Mouse (Mus musculus) neural tube, embryonic 15.5 days (tissue): ENCODE measurements around the gene Tnfaip3. TPM values are rescaled to one million over a fixed set of nuclear protein-coding genes. Genes with fewer than 3 reads are reported as not detected.

ENCODE experiments used
- ATAC-seq: fragments of 200-750 bp; cut with Nextera tagmentation; 2 replicates; pipeline ENCODE4 v1.8.0; 2017; ENCODE audit warnings: mild to moderate bottlenecking, moderate TSS enrichment, moderate library complexity; ENCODE audit not compliant: low FRiP score
- H3K27ac ChIP-seq: fragments of 300-500 bp; sonication (generic); replicated peaks from 2 replicates; pipeline ENCODE4 v1.5.1; 2015; ENCODE audit warnings: mild to moderate bottlenecking, inconsistent platforms
- H3K27me3 ChIP-seq: fragments of 300-500 bp; sonication (generic); replicated peaks from 2 replicates; pipeline ENCODE4 v1.6.1; 2015; ENCODE audit warnings: inconsistent platforms
- H3K36me3 ChIP-seq: fragments of 300-500 bp; sonication (generic); 2 replicates; pipeline ENCODE4 v1.6.1; 2015; ENCODE audit warnings: inconsistent platforms
- H3K4me1 ChIP-seq: fragments of 300-500 bp; sonication (generic); 2 replicates; pipeline ENCODE4 v1.6.1; 2015; ENCODE audit warnings: inconsistent platforms
- H3K4me2 ChIP-seq: fragments of 300-500 bp; sonication (generic); 2 replicates; pipeline ENCODE4 v1.6.1; 2015; ENCODE audit warnings: inconsistent platforms, mild to moderate bottlenecking, moderate library complexity
- H3K4me3 ChIP-seq: fragments of 300-500 bp; sonication (generic); replicated peaks from 2 replicates; pipeline ENCODE4 v1.5.1; 2015; ENCODE audit warnings: mild to moderate bottlenecking, inconsistent platforms
- H3K9ac ChIP-seq: fragments of 300-500 bp; sonication (generic); replicated peaks from 2 replicates; pipeline ENCODE4 v1.6.1; 2015; ENCODE audit warnings: mild to moderate bottlenecking, inconsistent platforms
- H3K9me3 ChIP-seq: fragments of 300-500 bp; sonication (generic); replicated peaks from 2 replicates; pipeline ENCODE4 v1.6.1; 2016; ENCODE audit warnings: inconsistent platforms
- WGBS: fragments of 180-500 bp; shearing (Covaris S2); methylation state at CpG from one replicate; pipeline ENCODE4 v1.1.7; 2015; ENCODE audit warnings: mixed read lengths; 5-methylcytosine and 5-hydroxymethylcytosine counted together
- polyA plus RNA-seq: library from polyadenylated mRNA; unstranded; fragments of >200 nt; fragmentation: Nextera tagmentation; extraction: Ambion mirVana; gene quantifications from 2 replicates; pipeline ENCODE4 v1.2.1, GENCODE M21; 2015

Gene Tnfaip3
- polyA plus RNA-seq, result 2.4 and 3.5 TPM in 2 replicates

GRCm38 (mm10) chr10:19015257-19015862 lies at the start of gene Tnfaip3:
TSS of gene Tnfaip3 (minus strand) at chr10:19015657.
- WGBS, result 0% methylated on average over 38 of the region's 38 CpGs
- H3K27me3 ChIP-seq, result no peaks in the 10 kb centered on the region; the same call in 1 of the 2 replicates
- no peaks in the 10 kb centered on the region for H3K36me3 ChIP-seq
- H3K27ac ChIP-seq, result peak within 1 kb of the TSS; percentile 72
- H3K9me3 ChIP-seq, result no peaks in the 10 kb centered on the region
- H3K9ac ChIP-seq, result peak within 1 kb of the TSS; percentile 82
- peak; percentile 95 for ATAC-seq
- H3K4me3 ChIP-seq, result peak within 1 kb of the TSS; percentile 89
- H3K4me1 ChIP-seq, result peaks cover 14% of the 10 kb centered on the region
- peak within 1 kb of the TSS; percentile 90 for H3K4me2 ChIP-seq

DNA sequence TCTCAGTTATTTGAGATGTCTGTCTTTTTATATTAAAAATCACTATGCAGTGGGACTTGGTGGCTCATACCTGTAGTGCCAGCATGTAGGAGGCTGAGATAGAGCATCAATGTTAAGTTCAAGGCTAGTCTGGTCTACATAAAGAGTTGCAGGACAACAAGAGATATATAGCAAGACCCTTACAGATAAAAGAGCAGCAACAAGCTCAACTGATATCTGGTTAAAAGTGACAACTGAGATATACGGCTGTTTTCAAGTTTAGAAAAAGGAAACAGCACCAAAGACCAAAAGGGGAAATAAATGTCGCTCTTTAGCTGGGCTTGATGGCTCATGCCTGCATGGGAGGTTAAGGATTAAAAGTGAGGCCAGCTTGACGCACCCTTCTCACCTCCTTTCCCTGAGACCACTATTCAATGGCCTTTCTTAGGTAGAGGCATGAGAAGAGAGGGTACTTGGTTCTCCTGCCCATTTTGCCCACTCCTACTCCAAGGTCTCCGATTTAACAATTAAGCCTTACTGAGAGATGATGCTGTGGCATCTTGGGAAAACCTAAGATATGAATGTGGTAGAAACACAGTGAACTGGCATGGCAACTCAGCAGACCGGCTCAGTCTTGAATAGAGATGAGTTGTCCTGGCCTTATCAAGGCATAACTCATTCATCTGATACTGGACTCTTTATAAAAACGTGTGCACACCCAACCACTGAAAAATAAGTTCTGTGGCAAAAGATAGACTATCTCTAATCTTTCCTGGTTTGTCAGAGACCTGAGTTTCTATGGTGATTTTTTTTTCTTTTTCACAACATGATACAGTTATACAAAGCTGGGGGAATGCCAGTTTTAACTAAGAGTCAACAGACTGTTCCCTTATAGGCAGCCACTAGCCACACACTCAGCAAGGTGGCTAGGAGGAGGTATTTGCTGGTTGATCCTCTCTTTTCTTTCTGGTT lies 49.5 kb upstream of the Tnfaip3 start:
- WGBS, result 85% methylated on average over 6 of the region's 6 CpGs
- H3K9ac ChIP-seq, result no peak overlapping the region
- no peaks in the 10 kb centered on the region for H3K27me3 ChIP-seq
- no peaks in the 10 kb centered on the region for H3K9me3 ChIP-seq
- no peaks in the 10 kb centered on the region for H3K4me1 ChIP-seq
- no peak overlapping the region for H3K4me2 ChIP-seq
- no peak overlapping the region for H3K27ac ChIP-seq
- no peak for ATAC-seq
- H3K4me3 ChIP-seq, result no peak overlapping the region
- H3K36me3 ChIP-seq, result no peaks in the 10 kb centered on the region

DNA sequence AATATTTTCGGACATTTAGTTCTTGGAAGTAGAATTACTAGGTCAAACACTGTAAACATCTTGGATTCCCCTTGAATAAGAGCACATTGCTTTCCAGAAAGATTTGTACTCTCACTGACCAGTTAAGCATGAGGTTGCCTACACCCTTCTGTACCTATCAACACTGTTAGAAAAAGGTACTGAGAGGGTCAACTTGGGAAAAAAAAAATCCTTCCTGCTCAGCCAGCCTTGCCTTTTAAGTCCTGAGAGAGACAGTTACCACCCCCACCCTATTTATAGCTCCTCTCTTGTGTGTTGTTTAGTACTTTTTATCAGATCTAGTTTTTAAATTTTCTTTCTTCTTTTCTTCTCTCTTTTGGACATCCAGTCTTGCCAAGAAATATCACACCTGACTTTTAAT lies 48.2 kb upstream of the Tnfaip3 start:
- no peak overlapping the region for H3K4me2 ChIP-seq
- H3K27ac ChIP-seq, result no peak overlapping the region
- no peaks in the 10 kb centered on the region for H3K4me1 ChIP-seq
- 87% methylated on average over 1 of the region's 1 CpGs for WGBS
- H3K9ac ChIP-seq, result no peak overlapping the region
- no peaks in the 10 kb centered on the region for H3K9me3 ChIP-seq
- H3K4me3 ChIP-seq, result no peak overlapping the region
- no peaks in the 10 kb centered on the region for H3K27me3 ChIP-seq
- no peaks in the 10 kb centered on the region for H3K36me3 ChIP-seq
- ATAC-seq, result no peak

DNA sequence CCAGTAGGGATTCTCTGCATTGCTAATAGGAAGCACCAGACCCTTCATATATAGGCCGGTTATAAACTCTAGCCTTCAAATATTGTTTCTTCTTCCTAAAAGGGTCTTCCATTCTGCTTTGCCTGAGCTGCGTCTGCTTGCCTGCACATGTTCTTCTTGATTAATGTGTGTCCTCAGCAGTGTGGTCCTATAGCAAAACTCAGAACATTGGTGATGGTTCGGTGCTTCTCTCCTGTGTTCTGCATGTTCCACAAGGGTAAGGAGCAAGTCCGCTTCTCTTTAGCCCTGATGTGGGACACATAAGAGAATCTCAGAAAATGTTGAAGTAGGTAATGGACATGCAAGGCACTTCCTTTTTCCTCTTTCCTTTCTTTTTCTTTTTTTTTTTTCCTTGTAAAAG lies 47.8 kb upstream of the Tnfaip3 start:
- H3K4me2 ChIP-seq, result no peak overlapping the region
- no peaks in the 10 kb centered on the region for H3K27me3 ChIP-seq
- no peak overlapping the region for H3K4me3 ChIP-seq
- no peaks in the 10 kb centered on the region for H3K4me1 ChIP-seq
- H3K36me3 ChIP-seq, result no peaks in the 10 kb centered on the region
- no peak overlapping the region for H3K9ac ChIP-seq
- no peaks in the 10 kb centered on the region for H3K9me3 ChIP-seq
- no peak for ATAC-seq
- 88% methylated on average over 4 of the region's 4 CpGs for WGBS
- no peak overlapping the region for H3K27ac ChIP-seq

DNA sequence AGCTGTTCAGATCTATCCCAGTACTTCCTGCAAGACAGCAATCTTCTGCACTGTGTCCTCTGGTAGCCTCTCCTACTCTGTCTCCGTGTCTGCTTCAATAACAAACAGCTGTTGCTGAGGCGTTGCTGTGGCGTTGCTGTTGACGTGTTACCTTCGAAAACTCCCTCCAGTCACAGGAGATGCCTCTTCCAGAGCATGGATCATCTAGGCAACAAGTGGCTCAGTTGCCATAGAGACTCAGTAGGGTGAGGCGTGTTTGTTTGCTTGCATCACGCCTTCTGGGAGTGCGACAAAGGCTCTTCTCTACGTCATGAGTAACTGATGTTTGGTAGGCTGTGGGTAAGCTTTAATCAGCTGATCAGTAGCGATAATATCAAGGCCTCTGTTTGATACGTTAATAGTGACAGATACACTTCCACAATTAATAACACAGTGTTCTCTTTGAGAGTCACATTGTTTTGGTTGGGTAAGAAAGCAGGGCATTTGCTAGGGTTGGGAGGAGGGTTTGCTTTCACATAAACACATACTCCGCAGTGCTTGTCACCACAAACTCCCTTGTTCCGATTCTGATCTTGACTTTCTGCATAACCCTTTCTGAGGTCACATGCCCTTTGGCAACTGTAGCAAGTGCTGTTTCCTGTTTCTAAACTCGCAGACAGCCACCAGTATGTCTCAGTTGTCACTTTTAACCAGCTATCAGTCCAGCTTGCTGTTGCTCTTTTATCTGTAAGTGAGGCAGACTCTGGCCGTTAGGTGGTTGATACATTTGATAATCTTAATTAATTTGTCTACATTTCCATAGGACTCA lies 46.8 kb upstream of the Tnfaip3 start:
- no peak overlapping the region for H3K27ac ChIP-seq
- no peak overlapping the region for H3K4me2 ChIP-seq
- no peak for ATAC-seq

GRCm38 (mm10) chr10:19061201-19061600 lies 45.7 kb upstream of the Tnfaip3 start:
- WGBS, result 93% methylated on average over 3 of the region's 3 CpGs
- no peaks in the 10 kb centered on the region for H3K9me3 ChIP-seq
- H3K36me3 ChIP-seq, result no peaks in the 10 kb centered on the region
- no peaks in the 10 kb centered on the region for H3K27me3 ChIP-seq
- H3K4me2 ChIP-seq, result no peak overlapping the region
- H3K9ac ChIP-seq, result no peak overlapping the region
- no peak overlapping the region for H3K27ac ChIP-seq
- no peak for ATAC-seq
- H3K4me3 ChIP-seq, result no peak overlapping the region
- H3K4me1 ChIP-seq, result no peaks in the 10 kb centered on the region

More for the DNA sequence above, 46.8 kb upstream of the Tnfaip3 start:
- Histone ChIP-seq H3K9ac (no peak overlapping the region), H3K36me3 (no peaks in the 10 kb centered on the region), H3K9me3 (no peaks in the 10 kb centered on the region), H3K4me3 (no peak overlapping the region), H3K4me1 (no peaks in the 10 kb centered on the region), H3K27me3 (no peaks in the 10 kb centered on the region)
- 71% methylated on average over 15 of the region's 15 CpGs for WGBS

- no peak overlapping the region for H3K4me2 ChIP-seq
- 90% methylated on average over 1 of the region's 1 CpGs for WGBS
- no peaks in the 10 kb centered on the region for H3K36me3 ChIP-seq
- H3K4me1 ChIP-seq, result no peaks in the 10 kb centered on the region
- H3K9ac ChIP-seq, result no peak overlapping the region
- no peaks in the 10 kb centered on the region for H3K9me3 ChIP-seq
- no peak overlapping the region for H3K27ac ChIP-seq
- no peak for ATAC-seq
- no peaks in the 10 kb centered on the region for H3K27me3 ChIP-seq
- H3K4me3 ChIP-seq, result no peak overlapping the region
These were observed 38.1 kb upstream of the Tnfaip3 start for GRCm38 (mm10) chr10:19053524-19053923.

- WGBS, result 74% methylated on average over 2 of the region's 2 CpGs
- H3K27ac ChIP-seq, result no peak overlapping the region
- H3K4me2 ChIP-seq, result no peak overlapping the region
- H3K9ac ChIP-seq, result no peak overlapping the region
- no peak for ATAC-seq
- H3K4me3 ChIP-seq, result no peak overlapping the region
- H3K4me1 ChIP-seq, result no peaks in the 10 kb centered on the region
- no peaks in the 10 kb centered on the region for H3K36me3 ChIP-seq
- no peaks in the 10 kb centered on the region for H3K27me3 ChIP-seq
- H3K9me3 ChIP-seq, result no peaks in the 10 kb centered on the region
These were observed 30.5 kb upstream of the Tnfaip3 start for GRCm38 (mm10) chr10:19045986-19046385.

DNA sequence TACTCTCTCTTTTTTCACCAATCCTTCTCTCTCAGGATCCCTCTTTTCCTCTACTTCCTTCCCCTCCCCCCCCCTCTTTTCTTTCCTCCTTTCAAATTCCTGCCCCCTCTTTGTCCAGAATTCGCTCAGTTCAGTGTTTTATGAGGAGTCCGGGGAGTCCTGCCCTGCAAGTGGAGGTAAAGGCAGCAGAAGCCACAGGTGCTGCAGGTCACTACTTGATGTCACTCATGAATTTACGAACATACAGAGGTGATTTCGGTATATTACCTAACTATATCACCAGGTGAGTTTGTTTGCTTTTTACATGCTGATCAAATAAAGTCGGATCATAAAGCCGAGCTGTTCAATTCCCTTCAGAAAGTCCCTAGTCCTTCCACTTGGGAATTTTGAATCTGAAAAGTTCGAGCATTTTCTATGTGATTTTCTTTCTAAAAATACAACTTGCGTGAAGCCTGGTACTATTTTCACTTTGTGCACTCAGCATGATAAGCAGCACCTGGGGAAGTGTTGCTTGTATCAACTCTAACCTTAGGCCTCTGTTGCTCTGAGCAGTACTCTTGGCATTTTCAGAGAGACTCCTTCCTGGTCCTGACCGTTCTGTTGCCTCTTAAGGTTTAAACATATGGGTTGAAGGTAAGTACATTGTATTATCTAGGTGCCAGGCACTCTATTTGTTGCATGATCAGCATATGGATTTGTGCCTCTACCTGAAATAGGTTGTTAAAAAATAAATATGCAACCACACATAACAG lies 29.5 kb upstream of the Tnfaip3 start:
- Histone ChIP-seq H3K9ac (no peak overlapping the region), H3K9me3 (no peaks in the 10 kb centered on the region), H3K36me3 (no peaks in the 10 kb centered on the region), H3K4me2 (no peak overlapping the region), H3K4me1 (no peaks in the 10 kb centered on the region), H3K27ac (no peak overlapping the region), H3K27me3 (no peaks in the 10 kb centered on the region), H3K4me3 (no peak overlapping the region)
- WGBS, result 82% methylated on average over 9 of the region's 9 CpGs
- ATAC-seq, result no peak

DNA sequence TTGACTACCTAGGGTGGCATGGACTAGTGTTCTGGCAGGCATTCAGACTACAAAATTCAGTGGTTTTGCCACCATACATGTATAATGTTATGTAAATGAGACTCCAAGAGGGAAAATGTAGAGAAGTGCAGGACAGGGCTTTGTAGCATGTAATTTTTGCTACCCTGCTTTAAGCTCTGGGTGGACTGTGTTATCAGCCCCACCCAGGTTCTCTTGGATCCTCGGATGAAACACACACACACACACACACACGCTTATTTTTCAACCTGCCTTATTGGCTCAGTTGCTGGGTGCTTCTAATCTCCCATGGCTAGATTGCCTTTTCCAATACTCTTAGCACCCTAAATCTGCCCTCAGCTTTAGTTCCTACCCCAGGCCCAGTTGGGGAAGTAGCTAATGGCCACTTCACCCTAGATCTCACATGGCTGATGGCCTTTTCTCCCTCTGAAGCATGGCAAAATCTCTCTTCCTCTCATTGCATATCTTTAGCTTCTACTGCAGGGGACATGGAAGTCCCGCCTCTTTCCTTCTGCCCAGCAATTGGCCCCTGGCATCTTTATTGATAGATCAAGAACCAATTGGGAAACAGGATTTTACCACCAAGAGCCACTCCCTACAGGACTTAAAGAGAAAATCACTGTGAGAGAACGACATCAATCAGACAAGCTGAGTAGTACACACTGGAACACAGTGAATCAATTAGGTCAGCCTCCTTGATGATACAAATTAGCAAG lies 28.2 kb upstream of the Tnfaip3 start:
- Histone ChIP-seq H3K4me3 (no peak overlapping the region), H3K27me3 (no peaks in the 10 kb centered on the region), H3K36me3 (no peaks in the 10 kb centered on the region), H3K4me2 (no peak overlapping the region; the same call in 1 of the 2 replicates), H3K27ac (no peak overlapping the region), H3K9ac (no peak overlapping the region), H3K9me3 (no peaks in the 10 kb centered on the region), H3K4me1 (no peaks in the 10 kb centered on the region)
- 62% methylated on average over 4 of the region's 4 CpGs for WGBS
- ATAC-seq, result no peak
